Mouse (Mus musculus) gastrocnemius, adult 18-20 months (tissue): ENCODE results near the gene Cul1. TPM values are rescaled to one million over a fixed set of nuclear protein-coding genes. Genes with fewer than 3 reads are reported as not detected.
"Not testable (repeated sequence)": the region's sequence is repeated elsewhere in the genome, so short reads cannot be mapped to it uniquely, and the experiment has no call there.

ENCODE experiments used
- DNase-seq: peaks from one replicate; pipeline ENCODE4 v3.0.0; 2021; ENCODE audit warnings: low spot score
- long read RNA-seq, 2 experiments: library from polyadenylated mRNA; stranded (forward); transcript quantifications; one replicate each; pipeline ENCODE4 v2.0.0; 2021
- total RNA-seq, 2 experiments: library from RNA; stranded (reverse); gene quantifications; 2 replicates each; pipeline ENCODE4 v1.2.3; 2021

The Cul1 gene
- 10 to 100 TPM; 66.2 to 70.8 TPM for total RNA-seq
- long read RNA-seq, experiment 1, transcript Cul1-201 (22 exons, 3,161 nt): major isoform, 156 of 183 reads
- long read RNA-seq, experiment 1, partial matches to known transcripts: 12 of 183 reads
- long read RNA-seq, experiment 1, other reads (novel, unspliced or antisense): 13 of 183 reads
- long read RNA-seq, experiment 2, transcript Cul1-201 (22 exons, 3,161 nt): major isoform, 94 of 120 reads
- long read RNA-seq, experiment 2, partial matches to known transcripts: 15 of 120 reads
- long read RNA-seq, experiment 2, other reads (novel, unspliced or antisense): 11 of 120 reads

GRCm38 (mm10) chr6:47453098-47453497, at the start of gene Cul1:
Gene Cul1, plus strand, starts transcription at chr6:47453398.
- DNase-seq: no peak

GRCm38 (mm10) chr6:47404419-47405382, 48.5 kb upstream of the Cul1 start:
- peak; percentile 11 for DNase-seq

GRCm38 (mm10) chr6:47412886-47413606, 40.2 kb upstream of the Cul1 start:
- no peak for DNase-seq

- no peak for DNase-seq
These were observed 39.5 kb upstream of the Cul1 start for GRCm38 (mm10) chr6:47413656-47414055.

GRCm38 (mm10) chr6:47418691-47419090, 34.5 kb upstream of the Cul1 start:
- no peak for DNase-seq

- no peak for DNase-seq
These were observed 33.0 kb upstream of the Cul1 start for GRCm38 (mm10) chr6:47420156-47420555.

GRCm38 (mm10) chr6:47421221-47421620, 32.0 kb upstream of the Cul1 start:
- no peak for DNase-seq

GRCm38 (mm10) chr6:47426136-47426535, 27.1 kb upstream of the Cul1 start:
- no peak for DNase-seq

GRCm38 (mm10) chr6:47426556-47426955, 26.6 kb upstream of the Cul1 start:
- DNase-seq: not testable (repeated sequence)

- not testable (repeated sequence) for DNase-seq
These were observed 20.4 kb upstream of the Cul1 start for GRCm38 (mm10) chr6:47432795-47433194.

GRCm38 (mm10) chr6:47440080-47440479, 13.1 kb upstream of the Cul1 start:
- DNase-seq: no peak

GRCm38 (mm10) chr6:47447658-47448057, 5.5 kb upstream of the Cul1 start:
- DNase-seq: no peak

- DNase-seq: no peak
These were observed 428 bp downstream of the Cul1 start for GRCm38 (mm10) chr6:47453522-47454130.

- peak; percentile 83 for DNase-seq
These were observed 955 bp downstream of the Cul1 start for GRCm38 (mm10) chr6:47454131-47454574.

GRCm38 (mm10) chr6:47454575-47455571, 1.7 kb downstream of the Cul1 start:
- peak; percentile 57 for DNase-seq

GRCm38 (mm10) chr6:47455843-47456242, 2.6 kb downstream of the Cul1 start:
- no peak for DNase-seq

GRCm38 (mm10) chr6:47456853-47457252, 3.7 kb downstream of the Cul1 start:
- DNase-seq: no peak

GRCm38 (mm10) chr6:47465400-47465799, 12.2 kb downstream of the Cul1 start:
- no peak for DNase-seq

GRCm38 (mm10) chr6:47466488-47466887, 13.3 kb downstream of the Cul1 start:
- DNase-seq: no peak

GRCm38 (mm10) chr6:47467058-47467457, 13.9 kb downstream of the Cul1 start:
- no peak for DNase-seq
